Mouse (Mus musculus): ENCODE measurements around the gene Lss. TPM values are rescaled to one million over a fixed set of nuclear protein-coding genes. Genes with fewer than 3 reads are reported as not detected.

The Lss gene
- polyA plus RNA-seq, 1 experiment from 2014 or later = 38.6 TPM

Other genes starting within 250 kb of the Lss start
- 13.5 and 14.1 TPM in 2 replicates for gene Dip2a, start 186.3 kb upstream of the Lss start, polyA plus RNA-seq (2015; fragmentation: Nextera tagmentation; extraction: Ambion mirVana)
- not detected in 2 replicates for gene AC141477.1, start 91.1 kb upstream of the Lss start, polyA plus RNA-seq (2015; fragmentation: Nextera tagmentation; extraction: Ambion mirVana)
- gene Pcnt, start 88.8 kb upstream of the Lss start, polyA plus RNA-seq (2015; fragmentation: Nextera tagmentation; extraction: Ambion mirVana) = 15.9 and 18.1 TPM in 2 replicates
- gene 2610028H24Rik, start 82.5 kb upstream of the Lss start, polyA plus RNA-seq (2015; fragmentation: Nextera tagmentation; extraction: Ambion mirVana) = 5.4 and 8.7 TPM in 2 replicates
- 49.4 and 52.6 TPM in 2 replicates for gene Mcm3ap, start 62.7 kb upstream of the Lss start, polyA plus RNA-seq (2015; fragmentation: Nextera tagmentation; extraction: Ambion mirVana)
- gene Ybey, start 62.5 kb upstream of the Lss start, polyA plus RNA-seq (2015; fragmentation: Nextera tagmentation; extraction: Ambion mirVana) = 5.9 and 6.3 TPM in 2 replicates
- 0.13 TPM in 1 of 2 replicates, not detected in the other for gene Spatc1l, start 30.7 kb downstream of the Lss start, polyA plus RNA-seq (2015; fragmentation: Nextera tagmentation; extraction: Ambion mirVana)
- gene Ftcd, start 44.1 kb downstream of the Lss start, polyA plus RNA-seq (2015; fragmentation: Nextera tagmentation; extraction: Ambion mirVana) = 0.14 TPM in 1 of 2 replicates, not detected in the other
- gene Col6a2, start 92.0 kb downstream of the Lss start, polyA plus RNA-seq (2015; fragmentation: Nextera tagmentation; extraction: Ambion mirVana) = 390 and 438 TPM in 2 replicates
- gene Col6a1, start 194.6 kb downstream of the Lss start, polyA plus RNA-seq (2015; fragmentation: Nextera tagmentation; extraction: Ambion mirVana) = 419 and 472 TPM in 2 replicates

Measured in embryonic facial prominence, embryonic 15.5 days (tissue).